Mouse (Mus musculus): ENCODE results near the gene I830077J02Rik.

DNA sequence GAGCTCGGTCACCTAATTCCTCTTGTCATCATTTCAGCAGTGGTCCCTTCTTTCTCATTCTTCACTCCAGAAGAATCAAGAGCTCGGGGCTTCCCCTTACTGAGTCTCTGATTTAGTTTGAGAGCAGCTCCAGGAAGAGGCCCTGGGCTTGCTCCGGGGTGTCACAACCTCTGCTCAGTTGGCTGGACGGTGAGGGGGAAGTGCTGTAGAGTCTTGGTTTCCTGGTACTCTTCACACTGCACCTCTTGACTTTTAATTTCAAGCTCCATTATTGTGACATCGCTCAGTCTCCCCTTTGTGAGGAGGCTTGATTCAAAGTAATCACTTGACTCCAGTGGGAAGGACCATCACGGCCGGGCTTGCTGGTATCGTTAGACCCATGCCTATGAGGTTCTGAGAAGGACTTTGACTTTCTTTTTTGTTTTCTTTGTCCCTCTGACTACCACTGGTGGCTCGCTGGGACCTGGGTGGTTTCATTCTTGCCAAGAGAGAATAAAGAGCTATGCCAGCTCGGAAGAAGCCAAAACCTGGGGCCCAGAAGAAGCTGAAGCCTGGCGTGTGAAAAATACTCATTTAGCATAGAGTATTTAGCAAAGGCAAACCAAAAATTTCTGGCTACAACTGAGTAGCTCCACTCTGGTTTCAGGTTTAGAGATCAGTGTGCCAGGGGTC lies 21.8 kb downstream of the I830077J02Rik start:
- TF ChIP-seq CTCF (IDR thresholded peaks at IDR 0.05; ENCODE audit: borderline replicate concordance, control insufficient read depth, extremely low read depth, insufficient read depth, low read length, poor library complexity) (no peak), POLR2A (IDR thresholded peaks at IDR 0.05; ENCODE audit: control insufficient read depth, extremely low read depth, insufficient read depth, low read length, poor library complexity) (no peak)
